Mouse (Mus musculus): ENCODE data around the gene Bcl9l.
A peak's percentile ranks its signal among the peaks of the same experiment; 100 is the strongest.

The Bcl9l gene

GRCm38 (mm10) chr9:44497624-44498377 is 15.2 kb downstream of the Bcl9l start:
- DNase-seq (ENCODE audit: low spot score): no peak

- DNase-seq (ENCODE audit: low spot score): peak; percentile 88
Observed at GRCm38 (mm10) chr9:44498421-44499355, 16.1 kb downstream of the Bcl9l start.

- DNase-seq (ENCODE audit: low spot score): no peak
Observed at GRCm38 (mm10) chr9:44499356-44500162, 16.9 kb downstream of the Bcl9l start.

- DNase-seq (ENCODE audit: low spot score): no peak
Observed at GRCm38 (mm10) chr9:44500163-44500533, 17.5 kb downstream of the Bcl9l start.

GRCm38 (mm10) chr9:44500638-44501175 is 18.1 kb downstream of the Bcl9l start:
- no peak for DNase-seq (ENCODE audit: low spot score)

GRCm38 (mm10) chr9:44501206-44501879 is 18.7 kb downstream of the Bcl9l start:
- DNase-seq (ENCODE audit: low spot score): no peak

- peak; percentile 87 for DNase-seq (ENCODE audit: low spot score)
Observed at GRCm38 (mm10) chr9:44502006-44502405, 19.4 kb downstream of the Bcl9l start.

- no peak for DNase-seq (ENCODE audit: low spot score)
Observed at GRCm38 (mm10) chr9:44504893-44505823, 22.5 kb downstream of the Bcl9l start.

- no peak for DNase-seq (ENCODE audit: low spot score)
Observed at GRCm38 (mm10) chr9:44505824-44506467, 23.3 kb downstream of the Bcl9l start.

- no peak for DNase-seq (ENCODE audit: low spot score)
Observed at GRCm38 (mm10) chr9:44506566-44506965, 23.9 kb downstream of the Bcl9l start.

GRCm38 (mm10) chr9:44507345-44507744 is 24.7 kb downstream of the Bcl9l start:
- DNase-seq (ENCODE audit: low spot score): no peak

GRCm38 (mm10) chr9:44508124-44508619 is 25.5 kb downstream of the Bcl9l start:
- DNase-seq (ENCODE audit: low spot score): no peak

- DNase-seq (ENCODE audit: low spot score): no peak
Observed at GRCm38 (mm10) chr9:44508721-44509486, 26.3 kb downstream of the Bcl9l start.

- DNase-seq (ENCODE audit: low spot score): peak; percentile 92
Observed at GRCm38 (mm10) chr9:44509487-44510354, 27.1 kb downstream of the Bcl9l start.

- DNase-seq (ENCODE audit: low spot score): no peak
Observed at GRCm38 (mm10) chr9:44510355-44510871, 27.8 kb downstream of the Bcl9l start.

- DNase-seq (ENCODE audit: low spot score): no peak
Observed at GRCm38 (mm10) chr9:44510872-44511601, 28.4 kb downstream of the Bcl9l start.

Measured in lung, postnatal 25 days (tissue).